Mouse (Mus musculus) E14TG2a.4 (cell line): ENCODE measurements around the gene Sema5b.

Source experiments
- CTCF ChIP-seq: conservative IDR thresholded peaks from 2 replicates; pipeline ENCODE4 v1.5.1; 2014; ENCODE audit warnings: low read length
- NANOG ChIP-seq: IDR thresholded peaks from 2 replicates; pipeline ENCODE4 v1.6.1; 2014; ENCODE audit warnings: borderline replicate concordance, low read length, mixed read lengths
- POU5F1 ChIP-seq: IDR thresholded peaks from 2 replicates; pipeline ENCODE4 v1.6.1; 2014; ENCODE audit warnings: low read length, borderline replicate concordance

DNA sequence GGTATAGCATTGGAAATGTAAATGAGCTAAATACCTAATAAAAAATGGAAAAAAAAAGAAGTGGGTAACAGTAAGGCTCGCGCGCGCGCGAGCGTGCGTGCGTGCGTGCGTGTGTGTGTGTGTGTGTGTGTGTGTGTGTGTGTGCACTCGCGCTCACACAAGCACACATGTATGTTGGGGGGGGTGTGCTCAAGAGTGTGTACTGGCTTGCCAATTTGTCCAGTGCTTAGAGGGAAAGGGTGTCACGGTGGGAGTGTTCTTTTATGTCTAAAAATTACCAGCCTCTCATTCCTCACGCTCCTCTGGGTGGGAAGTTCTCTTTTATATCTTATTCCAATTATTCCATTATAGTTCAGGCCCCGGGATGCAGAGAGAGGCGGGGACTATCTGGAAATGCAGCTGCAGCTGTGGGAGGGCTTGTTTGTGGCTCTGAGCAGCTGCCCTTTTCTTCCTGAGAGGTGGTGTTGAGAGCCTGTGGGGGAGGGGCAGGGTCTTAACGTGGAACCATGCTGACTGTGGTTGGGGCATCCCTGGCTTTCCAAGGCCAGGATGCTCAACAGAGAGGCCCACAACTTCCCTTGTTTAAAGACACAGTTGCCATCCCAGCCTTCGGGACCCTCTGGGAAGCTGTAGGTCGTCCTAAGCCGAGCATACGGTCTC is 23.4 kb downstream of the Sema5b start:
- TF ChIP-seq CTCF (no peak), POU5F1 (no peak), NANOG (no peak)
